Mouse (Mus musculus): Measurements from ENCODE around the gene Afm. TPM values are rescaled to one million over a fixed set of nuclear protein-coding genes. Genes with fewer than 3 reads are reported as not detected.

Afm gene
- polyA plus RNA-seq, 1 experiment = 0.70 TPM

DNA sequence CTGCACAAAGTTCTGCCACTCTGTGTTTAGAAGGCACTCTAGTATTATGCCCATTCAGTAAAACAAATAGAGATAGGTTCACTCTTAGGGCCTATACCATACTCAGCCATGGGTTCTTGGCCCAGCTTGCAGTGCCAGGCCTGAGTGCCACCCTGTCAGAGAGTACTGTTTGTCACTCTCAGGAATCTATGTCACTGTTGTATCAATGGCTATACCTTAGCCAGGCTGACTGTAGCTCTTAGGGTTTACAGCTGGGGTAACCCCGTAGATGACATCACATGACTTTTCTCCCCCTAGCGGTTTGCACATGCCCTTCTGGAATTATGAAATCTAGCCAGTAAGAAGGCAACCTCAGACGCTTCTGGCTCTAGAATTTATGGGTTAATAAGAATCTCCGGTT is 24.4 kb upstream of the Afm start:
- Histone ChIP-seq H3K27ac (ENCODE audit: insufficient read depth, low read length) (no peak overlapping the region), H3K9ac (ENCODE audit: low read depth, poor library complexity, severe bottlenecking) (no peak overlapping the region)

DNA sequence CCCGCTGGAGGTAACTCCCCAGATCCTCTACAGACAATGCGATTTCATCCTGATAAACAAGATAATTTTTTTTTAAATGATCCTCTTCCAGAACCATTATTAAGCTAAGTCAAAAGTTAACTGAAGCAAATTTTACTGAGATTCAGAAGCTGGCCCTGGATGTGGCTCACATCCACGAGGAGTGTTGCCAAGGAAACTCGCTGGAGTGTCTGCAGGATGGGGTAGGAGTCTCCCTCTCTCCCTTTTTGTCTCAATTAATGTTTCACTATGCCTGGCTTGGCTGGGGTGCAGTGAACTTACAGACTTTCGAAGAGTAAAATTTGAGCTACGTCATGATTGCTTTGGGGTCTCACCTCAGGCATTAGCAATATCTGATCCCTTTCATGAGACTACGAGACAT is 19.2 kb upstream of the Afm start:
- H3K27ac ChIP-seq (ENCODE audit: insufficient read depth, low read length) = no peak overlapping the region
- H3K9ac ChIP-seq (ENCODE audit: low read depth, poor library complexity, severe bottlenecking) = no peak overlapping the region
- no peak overlapping the region for H3K4me3 ChIP-seq (ENCODE audit: low read depth, low read length)
- no peaks in the 10 kb centered on the region for H3K9me3 ChIP-seq (replicated peaks; ENCODE audit: control insufficient read depth, insufficient read depth, low read length, poor library complexity, severe bottlenecking)
- no peaks in the 10 kb centered on the region for H3K4me1 ChIP-seq (ENCODE audit: control insufficient read depth, insufficient read depth, low read length)
- H3K27me3 ChIP-seq (ENCODE audit: control insufficient read depth, insufficient read depth, low read length, poor library complexity, severe bottlenecking) = no peaks in the 10 kb centered on the region
- TF ChIP-seq POLR2A (IDR thresholded peaks at IDR 0.05; ENCODE audit: insufficient read depth, low read length) (no peak), CTCF (IDR thresholded peaks at IDR 0.05; ENCODE audit: low read depth, low read length) (no peak), EP300 (IDR thresholded peaks at IDR 0.05; ENCODE audit: insufficient read depth, low read depth, low read length) (no peak)
- H3K36me3 ChIP-seq (ENCODE audit: control insufficient read depth, insufficient read depth, low read length, poor library complexity, severe bottlenecking) = no peaks in the 10 kb centered on the region

More for the DNA sequence above, 24.4 kb upstream of the Afm start:
- no peaks in the 10 kb centered on the region for H3K36me3 ChIP-seq (ENCODE audit: control insufficient read depth, insufficient read depth, low read length, poor library complexity, severe bottlenecking)
- no peaks in the 10 kb centered on the region for H3K27me3 ChIP-seq (ENCODE audit: control insufficient read depth, insufficient read depth, low read length, poor library complexity, severe bottlenecking)
- no peak for TF ChIP-seq POLR2A (IDR thresholded peaks at IDR 0.05; ENCODE audit: insufficient read depth, low read length)
- no peak for TF ChIP-seq EP300 (IDR thresholded peaks at IDR 0.05; ENCODE audit: insufficient read depth, low read depth, low read length)
- TF ChIP-seq CTCF (IDR thresholded peaks at IDR 0.05; ENCODE audit: low read depth, low read length) = no peak
- H3K9me3 ChIP-seq (replicated peaks; ENCODE audit: control insufficient read depth, insufficient read depth, low read length, poor library complexity, severe bottlenecking) = no peaks in the 10 kb centered on the region
- H3K4me3 ChIP-seq (ENCODE audit: low read depth, low read length) = no peak overlapping the region
- no peaks in the 10 kb centered on the region for H3K4me1 ChIP-seq (ENCODE audit: control insufficient read depth, insufficient read depth, low read length)

DNA sequence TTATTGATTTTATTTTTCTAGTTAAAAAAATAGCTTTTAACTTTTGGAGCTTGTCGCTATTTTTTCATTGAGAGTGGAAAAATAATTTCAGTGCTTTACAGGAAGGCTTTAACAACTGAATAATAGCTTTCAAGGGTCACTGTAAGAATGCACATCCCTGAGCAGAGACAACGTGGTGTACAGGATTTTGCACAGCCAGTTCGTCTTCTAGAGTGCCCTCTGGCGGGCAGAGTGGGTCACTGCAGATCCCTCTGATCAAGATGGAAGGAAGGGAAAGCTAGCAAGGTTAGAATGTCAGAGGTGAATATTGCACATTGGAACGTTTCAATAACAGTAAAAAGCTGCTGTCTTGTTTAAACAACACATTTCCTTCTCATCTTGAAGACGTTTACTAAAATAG is 18.0 kb upstream of the Afm start:
- Histone ChIP-seq H3K9ac (ENCODE audit: low read depth, poor library complexity, severe bottlenecking) (no peak overlapping the region), H3K27ac (ENCODE audit: insufficient read depth, low read length) (no peak overlapping the region), H3K4me1 (ENCODE audit: control insufficient read depth, insufficient read depth, low read length) (no peaks in the 10 kb centered on the region), H3K36me3 (ENCODE audit: control insufficient read depth, insufficient read depth, low read length, poor library complexity, severe bottlenecking) (no peaks in the 10 kb centered on the region), H3K9me3 (replicated peaks; ENCODE audit: control insufficient read depth, insufficient read depth, low read length, poor library complexity, severe bottlenecking) (no peaks in the 10 kb centered on the region), H3K4me3 (ENCODE audit: low read depth, low read length) (no peak overlapping the region), H3K27me3 (ENCODE audit: control insufficient read depth, insufficient read depth, low read length, poor library complexity, severe bottlenecking) (no peaks in the 10 kb centered on the region)
- TF ChIP-seq EP300 (IDR thresholded peaks at IDR 0.05; ENCODE audit: insufficient read depth, low read depth, low read length) (no peak), CTCF (IDR thresholded peaks at IDR 0.05; ENCODE audit: low read depth, low read length) (peak; percentile 89)

DNA sequence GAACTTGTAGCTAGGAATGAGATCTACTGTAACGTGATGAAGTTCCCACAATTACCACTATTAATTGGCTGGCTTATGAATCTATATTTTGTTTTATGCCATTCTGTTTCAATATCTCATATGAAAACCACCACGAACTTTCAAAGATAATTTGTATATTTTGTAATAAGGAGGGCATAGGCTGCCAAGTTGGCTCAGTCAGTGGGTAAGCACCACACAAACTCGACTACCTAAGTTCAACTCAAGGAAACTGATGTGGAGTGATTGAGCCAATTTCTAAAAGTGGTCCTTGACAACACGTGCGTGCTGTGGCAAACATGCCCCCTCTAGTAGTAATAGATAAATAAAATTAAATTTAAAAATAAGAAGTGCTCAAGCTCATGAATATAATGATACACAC is 17.0 kb upstream of the Afm start:
- no peaks in the 10 kb centered on the region for H3K4me1 ChIP-seq (ENCODE audit: control insufficient read depth, insufficient read depth, low read length)
- no peaks in the 10 kb centered on the region for H3K27me3 ChIP-seq (ENCODE audit: control insufficient read depth, insufficient read depth, low read length, poor library complexity, severe bottlenecking)
- H3K9me3 ChIP-seq (replicated peaks; ENCODE audit: control insufficient read depth, insufficient read depth, low read length, poor library complexity, severe bottlenecking) = no peaks in the 10 kb centered on the region
- no peaks in the 10 kb centered on the region for H3K36me3 ChIP-seq (ENCODE audit: control insufficient read depth, insufficient read depth, low read length, poor library complexity, severe bottlenecking)
- no peak overlapping the region for H3K4me3 ChIP-seq (ENCODE audit: low read depth, low read length)
- TF ChIP-seq CTCF (IDR thresholded peaks at IDR 0.05; ENCODE audit: low read depth, low read length) (no peak), EP300 (IDR thresholded peaks at IDR 0.05; ENCODE audit: insufficient read depth, low read depth, low read length) (no peak), POLR2A (IDR thresholded peaks at IDR 0.05; ENCODE audit: insufficient read depth, low read length) (no peak)
- no peak overlapping the region for H3K9ac ChIP-seq (ENCODE audit: low read depth, poor library complexity, severe bottlenecking)
- H3K27ac ChIP-seq (ENCODE audit: insufficient read depth, low read length) = no peak overlapping the region

DNA sequence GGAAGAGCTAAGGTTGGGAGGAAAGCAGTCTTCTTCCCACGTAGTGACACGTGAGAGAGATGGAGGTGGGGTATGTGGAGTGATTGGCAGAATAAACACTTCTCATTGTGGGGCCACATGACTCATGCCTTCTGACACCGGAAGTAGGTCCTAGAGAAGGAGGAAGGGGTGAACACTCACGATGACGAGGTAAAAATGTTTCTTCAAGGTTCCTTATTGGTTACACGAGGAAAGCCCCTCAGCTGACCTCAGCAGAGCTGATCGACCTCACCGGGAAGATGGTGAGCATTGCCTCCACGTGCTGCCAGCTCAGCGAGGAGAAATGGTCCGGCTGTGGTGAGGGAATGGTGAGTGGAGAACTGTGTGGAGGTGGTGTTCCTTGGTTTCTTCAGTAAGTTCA is 14.0 kb upstream of the Afm start:
- no peak overlapping the region for H3K4me3 ChIP-seq (ENCODE audit: low read depth, low read length)
- TF ChIP-seq CTCF (IDR thresholded peaks at IDR 0.05; ENCODE audit: low read depth, low read length) (no peak), EP300 (IDR thresholded peaks at IDR 0.05; ENCODE audit: insufficient read depth, low read depth, low read length) (no peak), POLR2A (IDR thresholded peaks at IDR 0.05; ENCODE audit: insufficient read depth, low read length) (no peak)
- H3K36me3 ChIP-seq (ENCODE audit: control insufficient read depth, insufficient read depth, low read length, poor library complexity, severe bottlenecking) = no peaks in the 10 kb centered on the region
- H3K9ac ChIP-seq (ENCODE audit: low read depth, poor library complexity, severe bottlenecking) = no peak overlapping the region
- H3K27ac ChIP-seq (ENCODE audit: insufficient read depth, low read length) = no peak overlapping the region
- H3K4me1 ChIP-seq (ENCODE audit: control insufficient read depth, insufficient read depth, low read length) = no peaks in the 10 kb centered on the region
- no peaks in the 10 kb centered on the region for H3K9me3 ChIP-seq (replicated peaks; ENCODE audit: control insufficient read depth, insufficient read depth, low read length, poor library complexity, severe bottlenecking)
- no peaks in the 10 kb centered on the region for H3K27me3 ChIP-seq (ENCODE audit: control insufficient read depth, insufficient read depth, low read length, poor library complexity, severe bottlenecking)

DNA sequence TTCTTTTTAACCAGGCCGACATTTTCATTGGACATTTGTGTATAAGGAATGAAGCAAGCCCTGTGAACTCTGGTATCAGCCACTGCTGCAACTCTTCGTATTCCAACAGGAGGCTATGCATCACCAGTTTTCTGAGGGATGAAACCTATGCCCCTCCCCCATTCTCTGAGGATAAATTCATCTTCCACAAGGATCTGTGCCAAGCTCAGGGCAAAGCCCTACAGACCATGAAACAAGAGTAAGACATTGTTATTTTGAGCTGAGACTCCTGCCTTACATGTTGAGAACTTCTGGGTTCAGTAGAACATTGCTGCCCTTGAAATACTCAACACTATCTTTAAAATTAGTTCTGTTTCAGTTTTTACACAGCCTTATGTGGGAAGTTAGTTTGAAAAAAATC is 12.2 kb upstream of the Afm start:
- Histone ChIP-seq H3K27ac (ENCODE audit: insufficient read depth, low read length) (no peak overlapping the region), H3K27me3 (ENCODE audit: control insufficient read depth, insufficient read depth, low read length, poor library complexity, severe bottlenecking) (no peaks in the 10 kb centered on the region), H3K9me3 (replicated peaks; ENCODE audit: control insufficient read depth, insufficient read depth, low read length, poor library complexity, severe bottlenecking) (no peaks in the 10 kb centered on the region), H3K9ac (ENCODE audit: low read depth, poor library complexity, severe bottlenecking) (no peak overlapping the region), H3K36me3 (ENCODE audit: control insufficient read depth, insufficient read depth, low read length, poor library complexity, severe bottlenecking) (no peaks in the 10 kb centered on the region), H3K4me3 (ENCODE audit: low read depth, low read length) (no peak overlapping the region), H3K4me1 (ENCODE audit: control insufficient read depth, insufficient read depth, low read length) (no peaks in the 10 kb centered on the region)
- TF ChIP-seq POLR2A (IDR thresholded peaks at IDR 0.05; ENCODE audit: insufficient read depth, low read length) (no peak), EP300 (IDR thresholded peaks at IDR 0.05; ENCODE audit: insufficient read depth, low read depth, low read length) (no peak), CTCF (IDR thresholded peaks at IDR 0.05; ENCODE audit: low read depth, low read length) (no peak)
